Mouse (Mus musculus): Measurements from ENCODE around the gene Fbxw4.
"Not testable (repeated sequence)": the region's sequence is repeated elsewhere in the genome, so short reads cannot be mapped to it uniquely, and the experiment has no call there.

The Fbxw4 gene

GRCm38 (mm10) chr19:45655870-45656269 lies 4.2 kb downstream of the Fbxw4 start:
- DNase-seq: no peak

GRCm38 (mm10) chr19:45653986-45654385 lies 6.1 kb downstream of the Fbxw4 start:
- DNase-seq: no peak

GRCm38 (mm10) chr19:45652286-45652988 lies 7.7 kb downstream of the Fbxw4 start:
- DNase-seq: no peak

GRCm38 (mm10) chr19:45651524-45651923 lies 8.6 kb downstream of the Fbxw4 start:
- no peak for DNase-seq

- no peak for DNase-seq
Measured at GRCm38 (mm10) chr19:45649776-45650175, 10.3 kb downstream of the Fbxw4 start.

- DNase-seq: not testable (repeated sequence)
Measured at GRCm38 (mm10) chr19:45648469-45648868, 11.6 kb downstream of the Fbxw4 start.

GRCm38 (mm10) chr19:45646866-45647265 lies 13.2 kb downstream of the Fbxw4 start:
- DNase-seq: no peak

GRCm38 (mm10) chr19:45640691-45641090 lies 19.4 kb downstream of the Fbxw4 start:
- DNase-seq: no peak

- DNase-seq: no peak
Measured at GRCm38 (mm10) chr19:45635960-45636359, 24.2 kb downstream of the Fbxw4 start.

- DNase-seq: no peak
Measured at GRCm38 (mm10) chr19:45631584-45631983, 28.5 kb downstream of the Fbxw4 start.

- no peak for DNase-seq
Measured at GRCm38 (mm10) chr19:45630953-45631352, 29.2 kb downstream of the Fbxw4 start.

GRCm38 (mm10) chr19:45629219-45629618 lies 30.9 kb downstream of the Fbxw4 start:
- peak in 1 of 2 experiments; percentile 17 for DNase-seq

GRCm38 (mm10) chr19:45628649-45629048 lies 31.5 kb downstream of the Fbxw4 start:
- no peak for DNase-seq

GRCm38 (mm10) chr19:45627036-45627435 lies 33.1 kb downstream of the Fbxw4 start:
- DNase-seq: no peak

GRCm38 (mm10) chr19:45623710-45624109 lies 36.4 kb downstream of the Fbxw4 start:
- DNase-seq: no peak

- DNase-seq: no peak
Measured at GRCm38 (mm10) chr19:45622144-45622543, 38.0 kb downstream of the Fbxw4 start.

- peak; percentile 9 to 41 for DNase-seq
Measured at GRCm38 (mm10) chr19:45621061-45621460, 39.1 kb downstream of the Fbxw4 start.

GRCm38 (mm10) chr19:45619744-45620501 lies 40.2 kb downstream of the Fbxw4 start:
- no peak for DNase-seq

- no peak for DNase-seq
Measured at GRCm38 (mm10) chr19:45618184-45618583, 41.9 kb downstream of the Fbxw4 start.

GRCm38 (mm10) chr19:45616735-45617134 lies 43.4 kb downstream of the Fbxw4 start:
- no peak for DNase-seq

- DNase-seq: no peak
Measured at GRCm38 (mm10) chr19:45616214-45616518, 43.9 kb downstream of the Fbxw4 start.

- no peak for DNase-seq
Measured at GRCm38 (mm10) chr19:45615415-45616213, 44.5 kb downstream of the Fbxw4 start.

GRCm38 (mm10) chr19:45614928-45615327 lies 45.2 kb downstream of the Fbxw4 start:
- DNase-seq: no peak

GRCm38 (mm10) chr19:45614375-45614774 lies 45.7 kb downstream of the Fbxw4 start:
- DNase-seq: peak; percentile 22 to 45

Measured in kidney, postnatal 25 days (tissue).